Mouse (Mus musculus) monocyte, adult 5-6 weeks (primary cell): Measurements from ENCODE around the gene 2310057M21Rik. TPM values are rescaled to one million over a fixed set of nuclear protein-coding genes. Genes with fewer than 3 reads are reported as not detected.

ENCODE experiments used
- ATAC-seq: fragments of 153-309, 156-312 bp; replicated peaks from 2 replicates; pipeline ENCODE4 v1.8.0; 2017; ENCODE audit warnings: mild to moderate bottlenecking; ENCODE audit not compliant: low TSS enrichment, insufficient number of reproducible peaks, severe bottlenecking, poor library complexity, low FRiP score
- total RNA-seq: library from RNA; stranded (forward); fragments of 200-1000, 200-491, 200-594 nt; gene quantifications from 3 replicates; pipeline ENCODE4 v1.2.3, GENCODE M21; 2017

Gene 2310057M21Rik
- total RNA-seq, 1 experiment from 2014 or later, result 2.8 TPM

- no peak for ATAC-seq
Measured at GRCm38 (mm10) chr7:131329416-131329815, 33.1 kb downstream of the 2310057M21Rik start, which contains the start of gene Fam24b. Fam24b (minus strand) TSS chr7:131329516.

DNA sequence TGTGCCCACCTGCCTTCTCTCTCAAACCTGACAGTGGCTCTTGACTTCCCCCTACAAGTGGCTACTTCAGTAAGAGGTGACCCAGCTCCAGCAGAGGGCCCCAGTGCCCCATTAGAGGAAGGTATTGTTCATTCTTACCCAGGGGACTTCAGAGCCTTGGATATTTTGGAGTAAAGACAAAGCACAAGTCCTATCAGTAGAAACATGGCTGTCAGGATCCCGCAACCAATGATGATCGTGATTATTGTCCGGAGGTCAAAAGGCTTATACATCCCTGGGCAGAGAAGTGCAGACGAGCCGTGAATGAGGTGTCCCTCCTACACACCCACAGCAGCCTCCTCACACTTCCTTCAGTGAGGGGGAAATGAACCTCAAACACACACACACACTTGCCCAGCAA lies 35.5 kb downstream of the 2310057M21Rik start:
- ATAC-seq, result no peak

- ATAC-seq, result no peak
Measured at GRCm38 (mm10) chr7:131322192-131322591, 40.4 kb downstream of the 2310057M21Rik start, which contains the start of gene Cuzd1. Cuzd1 (minus strand) TSS chr7:131322292.

DNA sequence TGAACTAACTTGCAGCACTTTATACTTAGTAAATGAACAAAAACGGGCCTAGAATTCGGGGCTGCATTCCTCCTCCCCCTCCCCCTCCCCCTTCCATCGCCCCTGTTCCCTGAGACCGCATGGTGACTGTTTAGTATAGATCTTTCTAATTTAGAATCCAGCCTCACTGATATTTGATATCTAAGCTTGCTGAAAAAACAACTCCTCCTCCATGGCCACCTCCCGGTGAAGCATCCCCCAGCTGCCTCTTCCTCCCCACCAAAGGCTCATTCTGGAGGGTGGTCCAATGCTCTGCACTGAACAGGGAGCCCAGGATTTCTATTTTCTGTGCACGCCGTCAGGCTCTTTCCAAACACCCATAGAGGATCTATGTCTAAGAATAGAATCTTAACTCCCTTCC lies 44.2 kb downstream of the 2310057M21Rik start:
- ATAC-seq, result no peak

- no peak for ATAC-seq
Measured at GRCm38 (mm10) chr7:131317587-131317986, 45.0 kb downstream of the 2310057M21Rik start.

DNA sequence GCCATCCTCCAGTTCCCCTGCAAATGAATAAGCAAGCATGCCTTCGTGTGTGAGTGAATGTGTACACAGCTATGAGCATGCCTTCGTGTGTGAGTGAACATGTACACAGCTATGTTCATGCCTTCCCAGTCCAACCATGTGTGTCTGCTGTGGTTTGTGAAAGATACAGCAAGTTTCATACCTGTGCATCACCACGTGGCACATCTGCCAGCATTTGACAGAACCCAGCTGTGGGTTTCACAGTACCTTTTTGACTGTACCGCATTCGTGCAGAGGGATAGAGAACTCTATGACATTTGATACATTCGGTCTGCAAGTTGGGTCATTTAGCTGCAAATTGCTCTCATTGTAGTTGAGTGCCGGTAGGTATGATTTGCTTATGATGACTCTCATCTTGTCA lies 48.1 kb downstream of the 2310057M21Rik start:
- ATAC-seq, result no peak

GRCm38 (mm10) chr7:131306733-131307132 lies 55.8 kb downstream of the 2310057M21Rik start:
- ATAC-seq, result no peak

DNA sequence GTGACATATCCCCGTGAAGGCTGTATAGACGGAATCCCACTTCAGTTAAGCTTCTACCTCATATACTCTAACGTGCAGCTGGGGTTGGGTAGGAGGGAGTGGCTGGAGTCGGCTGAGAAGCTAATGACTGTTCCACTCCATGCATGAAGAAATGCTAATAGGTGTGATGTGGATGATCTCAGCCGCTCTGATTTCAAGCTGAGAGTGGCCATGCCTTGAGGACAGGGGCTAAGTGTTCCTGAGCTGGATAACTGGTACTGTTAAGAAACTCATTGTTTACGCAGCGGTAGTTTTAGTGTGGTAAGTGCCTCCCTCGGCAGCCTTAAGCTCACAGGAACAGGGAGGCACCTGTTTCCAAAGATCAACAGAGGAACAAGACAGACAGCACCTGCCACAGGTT lies 59.2 kb downstream of the 2310057M21Rik start:
- no peak for ATAC-seq

- no peak for ATAC-seq
Measured at GRCm38 (mm10) chr7:131297151-131297550, 65.4 kb downstream of the 2310057M21Rik start.

Other genes with a start within 250 kb of the 2310057M21Rik start
- not detected in 3 replicates for gene 4933402N03Rik, start 216.4 kb downstream of the 2310057M21Rik start, total RNA-seq
- not detected in 3 replicates for gene 5430419D17Rik, start 188.4 kb downstream of the 2310057M21Rik start, total RNA-seq
- gene Cuzd1, start 40.5 kb downstream of the 2310057M21Rik start, total RNA-seq, result not detected in 3 replicates
- gene Fam24b, start 33.2 kb downstream of the 2310057M21Rik start, total RNA-seq, result not detected in 3 replicates
- gene Fam24a, start 28.9 kb downstream of the 2310057M21Rik start, total RNA-seq, result not detected in 3 replicates
- 18.9 to 36.5 TPM (median 23.7 TPM) in 3 replicates for gene Pstk, start 8.4 kb upstream of the 2310057M21Rik start, total RNA-seq
- 28.0 to 29.4 TPM (median 29.1 TPM) in 3 replicates for gene Ikzf5, start 47.8 kb upstream of the 2310057M21Rik start, total RNA-seq
- gene Acadsb, start 47.8 kb upstream of the 2310057M21Rik start, total RNA-seq, result 29.1 to 49.0 TPM (median 36.2 TPM) in 3 replicates
- gene Hmx3, start 180.1 kb upstream of the 2310057M21Rik start, total RNA-seq, result not detected in 3 replicates
- gene Hmx2, start 186.0 kb upstream of the 2310057M21Rik start, total RNA-seq, result not detected in 3 replicates
- 54.8 to 73.5 TPM (median 65.2 TPM) in 3 replicates for gene Bub3, start 197.5 kb upstream of the 2310057M21Rik start, total RNA-seq